Mouse (Mus musculus): ENCODE measurements around the gene Olfr691.

DNA sequence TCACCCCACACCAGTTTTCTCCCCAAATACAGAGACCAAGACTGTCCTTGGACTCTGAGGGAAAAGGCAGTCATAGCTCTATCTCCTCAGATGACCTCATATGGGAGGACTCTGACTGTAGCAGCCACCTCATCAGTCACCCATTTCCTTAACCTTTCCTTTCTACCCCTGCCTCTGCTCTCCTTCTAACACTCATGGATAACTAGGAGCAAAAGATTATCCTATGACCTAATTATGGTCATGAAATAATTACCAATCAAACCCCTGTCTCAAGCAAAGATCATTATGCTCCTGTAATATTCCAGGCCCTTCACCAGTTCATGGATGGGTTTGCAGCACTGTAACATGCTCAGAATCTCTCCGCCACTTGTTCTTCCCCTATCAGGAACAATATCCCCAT lies 25.9 kb upstream of the Olfr691 start, which contains the start of gene Olfr692:
- TF ChIP-seq BHLHE40 (IDR thresholded peaks at IDR 0.05; ENCODE audit: borderline replicate concordance, low read depth, low read length) (no peak), TBP (IDR thresholded peaks at IDR 0.05; ENCODE audit: low read depth, low read length) (no peak), CTCF (IDR thresholded peaks at IDR 0.05 in 2 of 3, conservative IDR thresholded peaks at IDR 0.05 in 1 of 3; ENCODE audit: control insufficient read depth in 1 of 3, insufficient read depth in 1 of 3, low read depth in 2 of 3, low read length in 3 of 3, poor library complexity in 1 of 3, severe bottlenecking in 1 of 3) (no peak), MAX (IDR thresholded peaks at IDR 0.05; ENCODE audit: low read length) (no peak), SMC3 (IDR thresholded peaks at IDR 0.05; ENCODE audit: low read depth, low read length) (no peak), ZKSCAN1 (IDR thresholded peaks at IDR 0.05; ENCODE audit: low read depth, low read length) (no peak), E2F4 (IDR thresholded peaks at IDR 0.05; ENCODE audit: borderline replicate concordance, low read depth, low read length) (no peak), MYB (IDR thresholded peaks at IDR 0.05; ENCODE audit: low read depth, low read length) (no peak)

Data from MEL (cell line).